Mouse (Mus musculus): ENCODE measurements at regions not wholly inside any gene's neighbourhood (a gene's known extent, or its start where the extent isn't known, plus 50 kb on each side); places are given as distances from the start of the nearest gene placed in this dataset.

- TF ChIP-seq CTCF (IDR thresholded peaks at IDR 0.05) (no peak), EP300 (IDR thresholded peaks at IDR 0.05) (no peak)
Measured at GRCm38 (mm10) chr11:63532752-63533151, 389.3 kb downstream of the Hs3st3b1 start.
